Mouse (Mus musculus) limb, embryonic 13.5 days (tissue): ENCODE measurements at regions not wholly inside any gene's neighbourhood (a gene's known extent, or its start where the extent isn't known, plus 50 kb on each side); places are given as distances from the start of the nearest gene placed in this dataset.
"Not testable (repeated sequence)": the region's sequence is repeated elsewhere in the genome, so short reads cannot be mapped to it uniquely, and the experiment has no call there.

Experiments used
- ATAC-seq: fragments of 200-750 bp; cut with Nextera tagmentation; 2 replicates; pipeline ENCODE4 v1.8.0; 2017; ENCODE audit warnings: low read depth, moderate number of reproducible peaks, moderate TSS enrichment; ENCODE audit not compliant: low FRiP score
- H3K27ac ChIP-seq: fragments of 300-500 bp; sonication (generic); 2 replicates; pipeline ENCODE4 v1.5.1; 2015; ENCODE audit warnings: inconsistent platforms, mild to moderate bottlenecking, moderate library complexity
- H3K27me3 ChIP-seq: fragments of 300-500 bp; sonication (generic); 2 replicates; pipeline ENCODE4 v1.6.1; 2015; ENCODE audit warnings: mild to moderate bottlenecking, inconsistent platforms
- H3K36me3 ChIP-seq: fragments of 300-500 bp; sonication (generic); 2 replicates; pipeline ENCODE4 v1.6.1; 2015; ENCODE audit warnings: inconsistent platforms, mild to moderate bottlenecking, moderate library complexity
- H3K4me1 ChIP-seq: fragments of 300-500 bp; sonication (generic); 2 replicates; pipeline ENCODE4 v1.6.1; 2015; ENCODE audit warnings: inconsistent platforms
- H3K4me2 ChIP-seq: fragments of 300-500 bp; sonication (generic); replicated peaks from 2 replicates; pipeline ENCODE4 v1.6.1; 2015; ENCODE audit warnings: inconsistent platforms, mild to moderate bottlenecking, moderate library complexity
- H3K4me3 ChIP-seq: fragments of 300-500 bp; sonication (generic); 2 replicates; pipeline ENCODE4 v1.5.1; 2015; ENCODE audit warnings: moderate library complexity, mild to moderate bottlenecking, inconsistent platforms
- H3K9ac ChIP-seq: fragments of 300-500 bp; sonication (generic); 2 replicates; pipeline ENCODE4 v1.6.1; 2015; ENCODE audit warnings: mild to moderate bottlenecking, inconsistent platforms
- H3K9me3 ChIP-seq: fragments of 300-500 bp; sonication (generic); 2 replicates; pipeline ENCODE4 v1.6.1; 2016; ENCODE audit warnings: inconsistent platforms
- WGBS: fragments of 180-500 bp; shearing (Covaris S2); methylation state at CpG from one replicate; pipeline ENCODE4 v1.1.7; 2015; 5-methylcytosine and 5-hydroxymethylcytosine counted together

DNA sequence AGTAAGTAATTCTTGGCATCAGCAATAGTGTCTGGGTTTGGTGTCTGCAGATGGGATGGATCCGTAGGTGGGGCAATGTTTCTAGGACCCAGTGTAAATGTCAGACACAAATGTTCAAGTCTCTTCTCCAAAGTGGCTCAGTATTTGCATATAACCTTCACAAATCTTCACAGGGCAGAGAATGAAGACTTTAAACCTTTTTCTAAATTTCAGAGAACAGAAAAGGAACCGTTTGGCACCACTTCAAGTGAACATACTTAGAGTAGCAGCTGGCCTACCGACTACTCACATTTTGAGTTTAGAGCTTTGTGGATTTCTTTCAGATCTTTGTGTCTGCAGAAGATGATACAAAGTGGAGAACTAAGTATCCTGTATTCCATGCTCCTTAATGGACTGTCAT lies 1319.5 kb upstream of the Adam24 start:
- Histone ChIP-seq H3K4me3 (no peak overlapping the region), H3K36me3 (no peaks in the 10 kb centered on the region), H3K9me3 (no peaks in the 10 kb centered on the region), H3K27me3 (no peaks in the 10 kb centered on the region), H3K4me1 (no peaks in the 10 kb centered on the region), H3K27ac (no peak overlapping the region), H3K9ac (no peak overlapping the region), H3K4me2 (no peak overlapping the region)
- 84% methylated on average over 3 of the region's 3 CpGs for WGBS
- no peak for ATAC-seq

DNA sequence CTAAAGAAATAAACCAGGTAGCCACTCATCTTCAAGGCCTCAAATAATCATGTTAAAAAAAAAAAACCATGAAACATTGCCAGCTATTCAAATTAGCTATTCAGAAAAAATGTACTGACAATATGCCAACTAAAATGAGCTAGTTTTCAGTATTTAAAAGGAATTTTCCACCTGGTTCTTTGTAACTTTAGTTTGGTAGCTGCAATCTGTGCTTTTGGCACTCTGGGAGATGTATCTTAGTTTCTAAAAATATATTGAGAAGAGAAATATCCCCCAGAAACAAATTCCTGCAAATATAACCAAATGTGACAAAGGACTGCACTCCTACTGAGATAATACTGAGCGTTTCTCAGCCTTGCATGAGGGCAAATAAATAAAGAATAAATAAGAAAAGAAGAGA lies 1317.8 kb upstream of the Adam24 start:
- Histone ChIP-seq H3K4me2 (no peak overlapping the region), H3K9me3 (no peaks in the 10 kb centered on the region), H3K4me3 (no peak overlapping the region), H3K27ac (no peak overlapping the region), H3K4me1 (no peaks in the 10 kb centered on the region), H3K36me3 (no peaks in the 10 kb centered on the region), H3K27me3 (no peaks in the 10 kb centered on the region), H3K9ac (no peak overlapping the region)
- no peak for ATAC-seq
- 97% methylated on average over 1 of the region's 1 CpGs for WGBS

DNA sequence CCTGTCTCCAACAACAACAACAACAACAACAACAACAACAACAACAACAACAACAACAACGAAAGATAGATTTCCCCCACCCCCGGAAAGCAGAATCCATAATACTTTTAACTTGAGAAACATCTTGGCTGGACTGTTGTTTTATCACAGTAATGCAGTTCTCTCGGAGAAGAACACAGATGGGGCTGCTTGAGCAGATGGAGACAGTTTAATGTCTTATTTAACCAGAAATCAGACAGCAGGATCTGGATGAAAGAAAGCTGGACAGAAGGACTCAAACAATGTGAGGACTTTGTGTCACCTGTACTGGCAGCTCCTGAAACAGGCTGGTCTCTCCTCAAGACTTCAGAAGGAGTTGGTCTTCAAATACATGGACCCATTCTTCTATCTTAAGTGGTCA lies 1317.0 kb upstream of the Adam24 start:
- Histone ChIP-seq H3K36me3 (no peaks in the 10 kb centered on the region), H3K4me1 (no peaks in the 10 kb centered on the region), H3K27me3 (no peaks in the 10 kb centered on the region), H3K4me2 (no peak overlapping the region), H3K9ac (no peak overlapping the region), H3K9me3 (no peaks in the 10 kb centered on the region), H3K4me3 (no peak overlapping the region), H3K27ac (no peak overlapping the region)
- no peak for ATAC-seq
- 90% methylated on average over 3 of the region's 3 CpGs for WGBS

DNA sequence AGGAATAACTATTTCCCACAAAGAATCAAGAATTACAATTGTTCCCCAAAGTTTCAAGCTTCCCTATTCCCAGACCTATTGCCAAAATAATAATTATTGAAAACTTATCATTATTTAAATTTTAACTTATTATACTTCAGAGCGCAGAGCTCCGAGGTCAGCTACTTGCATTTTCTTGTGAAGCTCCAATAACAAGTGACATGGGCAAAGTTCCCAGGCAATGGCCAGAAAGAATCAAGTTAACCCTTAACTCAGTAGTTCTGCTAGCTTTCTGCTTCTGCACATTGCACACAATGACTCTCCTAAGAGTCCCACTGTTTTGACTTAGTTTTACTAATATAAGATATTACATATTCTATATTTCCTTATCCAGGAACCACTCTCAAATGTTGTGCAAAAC lies 1308.5 kb upstream of the Adam24 start:
- not testable (repeated sequence) for H3K4me3 ChIP-seq, H3K36me3 ChIP-seq, H3K27ac ChIP-seq, H3K27me3 ChIP-seq, H3K9ac ChIP-seq, H3K4me2 ChIP-seq, ATAC-seq, H3K4me1 ChIP-seq, H3K9me3 ChIP-seq
- WGBS: 70% methylated on average over 2 of the region's 2 CpGs
